Mouse (Mus musculus): ENCODE results near the gene Rbms3. TPM values are rescaled to one million over a fixed set of nuclear protein-coding genes. Genes with fewer than 3 reads are reported as not detected.

Rbms3 gene
- total RNA-seq, 2 experiments from 2014 or later: 17.2 to 18.2 TPM

- DNase-seq (ENCODE audit: low spot score in 2 of 2): no peak
These were observed 767.4 kb downstream of the Rbms3 start for GRCm38 (mm10) chr9:116862341-116862740.

GRCm38 (mm10) chr9:116857861-116858595 lies 771.7 kb downstream of the Rbms3 start:
- no peak for DNase-seq (ENCODE audit: low spot score in 2 of 2)

DNA sequence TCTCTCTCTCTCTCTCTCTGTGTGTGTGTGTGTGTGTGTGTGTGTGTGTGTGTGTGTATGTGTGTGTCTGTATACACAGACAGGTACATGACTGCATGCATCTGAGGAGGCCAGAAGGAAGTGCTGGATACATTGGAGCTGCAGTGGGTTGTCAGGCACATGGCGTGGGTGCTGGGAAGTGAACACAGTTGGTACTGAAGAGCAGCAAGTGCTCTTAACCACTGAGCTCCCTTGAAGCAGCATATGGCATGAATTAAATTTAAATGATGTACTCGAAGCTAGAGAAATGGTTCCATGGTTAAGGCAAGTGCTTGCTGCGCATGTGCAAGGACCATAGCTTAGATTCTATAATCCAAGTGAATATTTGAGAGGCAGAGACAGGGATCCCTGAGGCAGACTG lies 772.6 kb downstream of the Rbms3 start:
- DNase-seq (ENCODE audit: low spot score in 2 of 2): peak in 1 of 2 experiments; percentile 19

DNA sequence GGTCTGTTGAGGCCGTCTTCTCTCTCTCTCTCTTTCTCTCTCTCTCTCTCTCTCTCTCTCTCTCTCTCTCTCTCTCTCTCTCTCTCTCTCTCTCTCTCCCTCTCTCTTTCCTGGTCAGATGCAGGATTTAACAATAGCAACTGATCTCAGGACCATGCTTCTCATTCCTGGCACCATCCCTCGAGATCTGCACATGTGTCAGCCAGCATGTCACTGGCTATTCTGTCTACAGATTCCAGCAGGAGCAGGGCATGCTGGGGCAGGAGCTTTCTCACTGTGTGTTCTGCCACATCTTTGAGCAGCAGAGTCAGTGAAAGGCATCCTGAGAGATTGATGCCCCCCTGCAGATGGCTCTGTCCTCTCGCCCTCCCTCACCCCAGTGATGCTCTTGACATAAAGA lies 774.0 kb downstream of the Rbms3 start:
- no peak for DNase-seq (ENCODE audit: low spot score in 2 of 2)

DNA sequence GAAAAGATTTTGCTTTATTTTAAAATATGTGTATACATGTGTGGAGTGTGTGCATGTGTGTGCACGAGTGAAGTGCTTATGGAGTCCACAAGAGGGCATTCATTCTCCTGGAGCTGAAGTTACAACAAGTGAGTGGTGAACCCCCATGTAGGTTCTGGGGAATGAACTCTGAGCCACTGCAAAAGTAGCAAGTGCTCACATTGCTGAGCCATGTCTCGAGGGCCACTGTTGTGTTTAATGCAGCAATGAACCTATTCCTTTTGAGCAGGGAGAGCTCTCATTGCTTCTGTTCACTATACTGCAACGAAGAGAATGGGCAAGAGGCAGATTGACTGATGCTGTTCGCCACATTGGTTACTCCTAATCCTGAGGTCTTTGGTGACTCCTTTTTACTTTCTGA lies 780.8 kb downstream of the Rbms3 start:
- no peak for DNase-seq (ENCODE audit: low spot score in 2 of 2)

DNA sequence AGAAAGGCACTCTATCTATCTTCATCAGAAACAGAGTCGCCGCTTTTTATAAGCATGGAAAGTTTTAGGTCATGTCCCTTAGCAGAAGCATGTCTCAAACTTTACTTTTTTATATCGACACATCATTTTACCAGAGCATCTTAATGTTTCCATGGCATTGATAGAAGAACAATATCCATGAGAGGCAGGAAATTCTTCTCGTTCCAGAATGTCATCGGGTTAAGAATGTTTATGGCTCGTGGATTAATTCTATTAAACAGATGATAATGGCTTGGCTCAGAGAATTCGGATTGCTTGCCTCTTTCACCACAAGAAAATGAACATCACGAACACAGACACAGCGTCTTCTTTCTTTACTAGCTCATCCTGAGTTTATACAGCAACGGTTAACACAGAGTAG lies 781.5 kb downstream of the Rbms3 start:
- DNase-seq (ENCODE audit: low spot score in 2 of 2): no peak

- no peak for DNase-seq (ENCODE audit: low spot score in 2 of 2)
These were observed 782.2 kb downstream of the Rbms3 start for GRCm38 (mm10) chr9:116847241-116848135.

GRCm38 (mm10) chr9:116834949-116835348 lies 794.8 kb downstream of the Rbms3 start:
- no peak for DNase-seq (ENCODE audit: low spot score in 2 of 2)

DNA sequence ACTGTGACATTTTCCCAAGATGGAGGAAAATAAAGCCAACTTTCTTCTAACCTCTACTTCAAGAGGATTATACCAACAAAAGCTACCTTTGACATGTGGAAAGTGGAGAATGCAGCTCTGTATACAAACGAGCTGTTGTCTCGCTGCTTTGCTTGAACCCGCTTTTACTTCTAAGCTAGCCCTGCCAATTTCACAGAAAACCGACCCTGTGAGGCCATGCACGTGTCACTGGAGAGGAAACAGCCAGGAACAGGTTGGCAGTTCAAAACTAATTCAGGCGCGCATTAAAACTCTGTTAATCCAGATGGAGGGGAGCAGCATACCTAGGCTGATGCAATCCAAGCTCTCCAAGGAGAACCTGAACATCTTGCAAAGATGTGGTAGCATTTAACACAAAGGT lies 796.0 kb downstream of the Rbms3 start:
- no peak for DNase-seq (ENCODE audit: low spot score in 2 of 2)

GRCm38 (mm10) chr9:116832822-116833221 lies 796.9 kb downstream of the Rbms3 start:
- DNase-seq (ENCODE audit: low spot score in 2 of 2): no peak

- DNase-seq (ENCODE audit: low spot score in 2 of 2): no peak
These were observed 798.3 kb downstream of the Rbms3 start for GRCm38 (mm10) chr9:116831386-116831785.

DNA sequence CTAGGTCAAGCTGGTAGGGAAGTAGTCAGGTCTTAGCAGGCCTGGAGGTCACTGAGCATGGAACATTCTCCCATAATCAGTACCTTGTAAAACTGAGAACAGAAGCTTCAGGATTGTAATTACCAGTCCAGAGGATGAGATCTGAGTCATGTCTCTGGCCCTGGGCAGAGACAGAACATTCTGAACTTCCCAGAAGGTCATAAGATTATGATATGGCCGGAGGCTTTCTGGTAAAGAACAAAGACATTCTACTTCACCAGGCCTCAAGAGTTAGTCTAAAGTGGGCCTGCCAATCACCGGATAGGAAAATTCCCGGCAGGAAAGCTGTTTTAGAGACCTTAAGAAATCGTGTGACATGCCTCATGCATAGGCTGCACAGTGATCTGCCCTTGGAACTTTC lies 799.8 kb downstream of the Rbms3 start:
- no peak for DNase-seq (ENCODE audit: low spot score in 2 of 2)

DNA sequence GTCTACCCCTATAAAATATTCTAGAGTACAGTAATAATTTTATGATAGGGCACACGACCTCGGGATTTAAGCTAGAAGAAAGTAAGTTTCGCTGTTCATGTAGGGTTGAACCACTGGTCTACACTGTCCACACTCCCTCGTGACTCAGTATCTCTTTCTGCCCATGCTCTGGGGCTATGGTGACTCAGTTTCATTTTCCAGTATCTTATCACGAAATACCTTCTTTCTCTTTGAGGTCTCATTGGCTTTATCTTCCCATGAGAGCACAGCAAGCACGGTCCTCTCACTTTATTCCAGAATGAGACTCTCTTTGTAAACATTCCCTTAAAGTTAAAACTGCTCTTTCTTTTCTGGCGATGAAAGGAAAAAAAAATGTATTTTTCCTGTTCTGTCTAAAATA lies 808.1 kb downstream of the Rbms3 start:
- no peak for DNase-seq (ENCODE audit: low spot score in 2 of 2)

- no peak for DNase-seq (ENCODE audit: low spot score in 2 of 2)
These were observed 812.5 kb downstream of the Rbms3 start for GRCm38 (mm10) chr9:116817196-116817595.

DNA sequence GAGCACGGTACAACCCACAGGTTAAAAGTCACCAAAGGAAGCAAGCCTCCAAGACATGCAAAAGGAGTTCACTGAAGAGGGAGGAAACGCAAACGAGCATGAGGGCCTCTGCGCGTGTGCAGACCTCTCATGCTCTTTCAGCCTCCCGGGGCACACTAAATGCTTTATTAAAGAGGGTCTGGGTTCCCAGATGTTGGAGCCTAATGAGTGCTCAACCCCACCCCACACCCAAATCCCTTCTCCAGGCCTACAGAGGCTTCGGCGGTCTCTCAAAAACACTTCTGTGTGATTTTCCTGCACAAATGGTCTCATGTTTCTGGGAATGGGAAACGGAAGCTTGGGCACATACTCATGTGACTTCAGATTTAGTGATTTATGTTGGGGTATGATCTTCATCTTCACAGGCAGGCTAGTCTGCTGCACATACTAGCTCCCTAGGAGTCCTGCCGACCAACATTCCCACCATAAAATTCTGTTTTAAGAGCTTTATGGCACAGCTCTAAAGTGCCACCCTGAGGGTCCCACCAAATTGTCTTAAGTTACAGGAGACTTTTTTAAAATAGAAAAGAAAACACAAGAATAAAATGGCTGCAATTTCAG lies 815.1 kb downstream of the Rbms3 start:
- no peak for DNase-seq (ENCODE audit: low spot score in 2 of 2)

GRCm38 (mm10) chr9:116813396-116813795 lies 816.3 kb downstream of the Rbms3 start:
- no peak for DNase-seq (ENCODE audit: low spot score in 2 of 2)

GRCm38 (mm10) chr9:116809260-116809659 lies 820.5 kb downstream of the Rbms3 start:
- DNase-seq (ENCODE audit: low spot score in 2 of 2): peak in 1 of 2 experiments; percentile 12

DNA sequence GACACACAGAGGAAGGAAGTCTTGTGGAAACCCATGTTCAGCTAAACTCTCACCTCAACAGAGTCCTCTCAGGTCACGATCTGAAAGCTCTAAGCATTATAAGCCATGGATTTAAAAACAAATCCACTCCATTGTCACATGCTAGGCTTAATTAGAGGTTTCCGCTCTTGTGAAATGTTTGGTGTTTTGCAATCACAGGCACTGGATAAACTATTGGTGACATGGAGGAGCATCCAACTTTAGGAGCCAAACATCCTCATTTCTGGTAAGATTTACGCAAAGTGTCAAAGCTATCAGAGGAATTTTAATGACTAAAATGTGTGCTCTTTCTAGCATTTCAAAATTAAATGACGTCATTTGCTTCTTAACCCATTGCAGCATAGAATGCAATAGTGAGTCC lies 821.3 kb downstream of the Rbms3 start:
- DNase-seq (ENCODE audit: low spot score in 2 of 2): no peak

DNA sequence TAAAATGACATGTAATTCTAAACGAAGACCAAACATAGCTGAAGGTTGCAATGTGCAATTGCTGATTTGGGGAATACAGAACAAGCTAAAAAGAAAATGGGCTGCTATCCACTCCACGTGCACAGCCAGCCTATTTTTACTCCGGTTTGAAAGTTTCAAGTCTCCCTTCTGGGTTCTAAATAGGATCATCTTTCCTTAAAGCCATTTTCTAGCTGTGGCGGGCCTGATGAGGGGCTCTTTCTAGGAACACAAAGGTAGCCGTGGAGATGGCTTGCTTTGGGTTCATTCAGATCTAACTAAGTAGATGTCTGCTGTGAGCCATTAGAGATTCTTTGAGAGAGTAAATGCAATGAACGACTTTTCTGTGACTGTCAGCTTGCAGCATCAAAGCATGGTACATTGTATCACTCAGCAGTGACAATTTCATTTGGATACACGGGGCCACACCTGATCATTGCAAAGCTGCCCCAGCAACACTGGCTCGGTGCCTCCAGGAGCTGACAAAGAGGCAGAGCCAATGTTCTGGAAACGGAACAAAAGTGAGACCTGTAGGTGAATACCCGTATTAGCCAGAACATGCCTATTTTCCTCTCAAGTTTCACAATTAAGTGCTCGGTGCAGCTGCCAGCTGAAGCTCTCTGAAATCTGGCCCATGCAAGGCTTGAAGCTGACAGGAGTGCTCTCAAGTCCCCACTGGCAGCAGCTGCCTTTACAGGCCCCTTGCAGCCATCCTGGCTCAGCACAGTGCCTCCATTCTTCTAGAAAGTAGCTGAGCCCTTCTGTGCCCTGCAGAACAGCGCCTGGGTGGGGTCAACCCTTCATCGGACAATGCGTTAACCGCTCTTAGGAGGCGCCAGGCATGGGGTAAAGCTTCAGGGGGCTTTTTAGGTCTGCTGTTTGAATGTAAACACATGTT lies 822.3 kb downstream of the Rbms3 start:
- DNase-seq (ENCODE audit: low spot score in 2 of 2): peak; percentile 18 to 38

DNA sequence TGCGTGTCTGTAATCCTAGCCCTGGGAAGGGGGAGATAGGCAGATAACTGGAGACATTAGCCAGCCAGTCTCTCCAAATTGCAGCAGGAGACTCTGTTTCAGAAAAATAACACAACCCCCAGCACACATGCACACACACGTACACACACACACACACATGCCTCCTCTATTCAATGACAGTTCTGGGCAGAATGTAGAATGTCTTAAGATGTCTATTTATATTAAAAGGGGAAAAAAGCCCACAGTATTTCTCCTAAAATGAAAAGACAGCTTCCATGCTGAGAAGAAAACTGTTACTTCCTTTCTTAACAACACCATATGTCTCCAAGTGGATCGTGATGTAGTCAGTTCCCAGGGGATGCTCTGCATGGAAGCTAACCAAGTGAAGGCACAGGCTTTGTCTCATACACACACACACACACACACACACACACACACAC lies 826.4 kb downstream of the Rbms3 start:
- peak in 1 of 2 experiments; percentile 15 for DNase-seq (ENCODE audit: low spot score in 2 of 2)

- DNase-seq (ENCODE audit: low spot score in 2 of 2): peak in 1 of 2 experiments; percentile 35
These were observed 827.1 kb downstream of the Rbms3 start for GRCm38 (mm10) chr9:116802602-116803001.
